Mouse (Mus musculus): ENCODE measurements around the gene Emc3. TPM values are rescaled to one million over a fixed set of nuclear protein-coding genes. Genes with fewer than 3 reads are reported as not detected.

The Emc3 gene
- polyA plus RNA-seq, 1 experiment from 2014 or later = 90.7 TPM

- Histone ChIP-seq H3K9me3 (ENCODE audit: control insufficient read depth, low read length) (no peaks in the 10 kb centered on the region), H3K4me2 (replicated peaks; ENCODE audit: low read depth, low read length) (no peak overlapping the region), H3K36me3 (ENCODE audit: control insufficient read depth, insufficient read depth, low read length) (peaks cover 3% of the 10 kb centered on the region; the same call in 1 of the 2 replicates), H3K27ac (ENCODE audit: low read depth, low read length) (no peak overlapping the region), H3K4me3 (ENCODE audit: low read depth, low read length) (no peak overlapping the region), H3K27me3 (ENCODE audit: control insufficient read depth, insufficient read depth, low read length) (no peaks in the 10 kb centered on the region), H3K9ac (ENCODE audit: low read depth, low read length) (no peak overlapping the region), H3K4me1 (replicated peaks; ENCODE audit: control insufficient read depth, insufficient read depth, low read length) (peaks cover 3% of the 10 kb centered on the region; the same call in 1 of the 2 replicates)
- no peak for ATAC-seq (ENCODE audit: low FRiP score)
- WGBS = 60% methylated on average over 7 of the region's 7 CpGs
- DNase-seq (ENCODE audit: low spot score) = no peak
Measured at GRCm38 (mm10) chr6:113487125-113487576, 44.3 kb downstream of the Emc3 start.

GRCm38 (mm10) chr6:113483729-113484128 lies 47.7 kb downstream of the Emc3 start:
- Histone ChIP-seq H3K27ac (ENCODE audit: low read depth, low read length) (peak overlapping the region; percentile 90), H3K4me2 (replicated peaks; ENCODE audit: low read depth, low read length) (peak overlapping the region; percentile 86), H3K9me3 (ENCODE audit: control insufficient read depth, low read length) (no peaks in the 10 kb centered on the region), H3K27me3 (ENCODE audit: control insufficient read depth, insufficient read depth, low read length) (no peaks in the 10 kb centered on the region), H3K9ac (ENCODE audit: low read depth, low read length) (peak overlapping the region; percentile 75), H3K36me3 (ENCODE audit: control insufficient read depth, insufficient read depth, low read length) (no peaks in the 10 kb centered on the region), H3K4me1 (replicated peaks; ENCODE audit: control insufficient read depth, insufficient read depth, low read length) (peaks cover 3% of the 10 kb centered on the region; the same call in 1 of the 2 replicates), H3K4me3 (ENCODE audit: low read depth, low read length) (peak overlapping the region; percentile 66)
- ATAC-seq (ENCODE audit: low FRiP score) = peak; percentile 67
- WGBS = 12% methylated on average over 10 of the region's 10 CpGs
- peak; percentile 61 for DNase-seq (ENCODE audit: low spot score)

- H3K4me3 ChIP-seq (ENCODE audit: low read depth, low read length) = peak within 1 kb of the TSS; percentile 66
- no peaks in the 10 kb centered on the region for H3K36me3 ChIP-seq (ENCODE audit: control insufficient read depth, insufficient read depth, low read length)
- under 1% methylated on average over 26 of the region's 26 CpGs for WGBS
- ATAC-seq (ENCODE audit: low FRiP score) (peak; percentile 97), DNase-seq (ENCODE audit: low spot score) (peak; percentile 94)
- H3K4me2 ChIP-seq (replicated peaks; ENCODE audit: low read depth, low read length) = peak within 1 kb of the TSS; percentile 86
- H3K9ac ChIP-seq (ENCODE audit: low read depth, low read length) = peak within 1 kb of the TSS; percentile 78
- H3K27ac ChIP-seq (ENCODE audit: low read depth, low read length) = peak within 1 kb of the TSS; percentile 90
- H3K4me1 ChIP-seq (replicated peaks; ENCODE audit: control insufficient read depth, insufficient read depth, low read length) = peaks cover 3% of the 10 kb centered on the region; the same call in 1 of the 2 replicates
- no peaks in the 10 kb centered on the region for H3K27me3 ChIP-seq (ENCODE audit: control insufficient read depth, insufficient read depth, low read length)
- H3K9me3 ChIP-seq (ENCODE audit: control insufficient read depth, low read length) = no peaks in the 10 kb centered on the region
Measured at GRCm38 (mm10) chr6:113483100-113483615, 48.3 kb downstream of the Emc3 start, which contains the start of gene Creld1. TSS of gene Creld1 (plus strand) at chr6:113483297.

GRCm38 (mm10) chr6:113482477-113483099 lies 48.9 kb downstream of the Emc3 start:
- Histone ChIP-seq H3K9ac (ENCODE audit: low read depth, low read length) (peak overlapping the region; percentile 78), H3K27me3 (ENCODE audit: control insufficient read depth, insufficient read depth, low read length) (no peaks in the 10 kb centered on the region), H3K36me3 (ENCODE audit: control insufficient read depth, insufficient read depth, low read length) (no peaks in the 10 kb centered on the region), H3K4me1 (replicated peaks; ENCODE audit: control insufficient read depth, insufficient read depth, low read length) (peaks cover 3% of the 10 kb centered on the region; the same call in 1 of the 2 replicates), H3K27ac (ENCODE audit: low read depth, low read length) (peak overlapping the region; percentile 90), H3K4me3 (ENCODE audit: low read depth, low read length) (peak overlapping the region; percentile 66), H3K4me2 (replicated peaks; ENCODE audit: low read depth, low read length) (peak overlapping the region; percentile 86), H3K9me3 (ENCODE audit: control insufficient read depth, low read length) (no peaks in the 10 kb centered on the region)
- peak; percentile 65 for DNase-seq (ENCODE audit: low spot score)
- peak; percentile 67 for ATAC-seq (ENCODE audit: low FRiP score)
- WGBS = 2% methylated on average over 64 of the region's 65 CpGs

- DNase-seq (ENCODE audit: low spot score) (no peak), ATAC-seq (ENCODE audit: low FRiP score) (no peak)
- no peaks in the 10 kb centered on the region for H3K27me3 ChIP-seq (ENCODE audit: control insufficient read depth, insufficient read depth, low read length)
- no peak overlapping the region for H3K9ac ChIP-seq (ENCODE audit: low read depth, low read length)
- H3K4me2 ChIP-seq (replicated peaks; ENCODE audit: low read depth, low read length) = no peak overlapping the region
- H3K27ac ChIP-seq (ENCODE audit: low read depth, low read length) = no peak overlapping the region
- H3K4me1 ChIP-seq (replicated peaks; ENCODE audit: control insufficient read depth, insufficient read depth, low read length) = peaks cover 3% of the 10 kb centered on the region; the same call in 1 of the 2 replicates
- H3K36me3 ChIP-seq (ENCODE audit: control insufficient read depth, insufficient read depth, low read length) = no peaks in the 10 kb centered on the region
- H3K9me3 ChIP-seq (ENCODE audit: control insufficient read depth, low read length) = no peaks in the 10 kb centered on the region
- no peak overlapping the region for H3K4me3 ChIP-seq (ENCODE audit: low read depth, low read length)
- 65% methylated on average over 18 of the region's 18 CpGs for WGBS
Measured at GRCm38 (mm10) chr6:113480555-113481373, 50.7 kb downstream of the Emc3 start.

GRCm38 (mm10) chr6:113478906-113479305 lies 52.5 kb downstream of the Emc3 start:
- DNase-seq (ENCODE audit: low spot score) (no peak), ATAC-seq (ENCODE audit: low FRiP score) (no peak)
- no peaks in the 10 kb centered on the region for H3K27me3 ChIP-seq (ENCODE audit: control insufficient read depth, insufficient read depth, low read length)
- H3K4me3 ChIP-seq (ENCODE audit: low read depth, low read length) = no peak overlapping the region
- no peak overlapping the region for H3K27ac ChIP-seq (ENCODE audit: low read depth, low read length)
- no peak overlapping the region for H3K4me2 ChIP-seq (replicated peaks; ENCODE audit: low read depth, low read length)
- no peak overlapping the region for H3K9ac ChIP-seq (ENCODE audit: low read depth, low read length)
- no peaks in the 10 kb centered on the region for H3K9me3 ChIP-seq (ENCODE audit: control insufficient read depth, low read length)
- WGBS = 82% methylated on average over 10 of the region's 10 CpGs
- H3K36me3 ChIP-seq (ENCODE audit: control insufficient read depth, insufficient read depth, low read length) = no peaks in the 10 kb centered on the region
- H3K4me1 ChIP-seq (replicated peaks; ENCODE audit: control insufficient read depth, insufficient read depth, low read length) = peaks cover 2% of the 10 kb centered on the region; the same call in 1 of the 2 replicates

- Histone ChIP-seq H3K4me3 (ENCODE audit: low read depth, low read length) (no peak overlapping the region), H3K4me1 (replicated peaks; ENCODE audit: control insufficient read depth, insufficient read depth, low read length) (no peaks in the 10 kb centered on the region; the same call in 1 of the 2 replicates), H3K27ac (ENCODE audit: low read depth, low read length) (no peak overlapping the region), H3K9ac (ENCODE audit: low read depth, low read length) (no peak overlapping the region), H3K36me3 (ENCODE audit: control insufficient read depth, insufficient read depth, low read length) (no peaks in the 10 kb centered on the region), H3K27me3 (ENCODE audit: control insufficient read depth, insufficient read depth, low read length) (no peaks in the 10 kb centered on the region), H3K9me3 (ENCODE audit: control insufficient read depth, low read length) (no peaks in the 10 kb centered on the region), H3K4me2 (replicated peaks; ENCODE audit: low read depth, low read length) (no peak overlapping the region)
- peak; percentile 74 for ATAC-seq (ENCODE audit: low FRiP score)
- peak; percentile 40 for DNase-seq (ENCODE audit: low spot score)
- 38% methylated on average over 7 of the region's 7 CpGs for whole genome bisulfite sequencing
Measured at GRCm38 (mm10) chr6:113477353-113477752, 54.1 kb downstream of the Emc3 start.

- no peaks in the 10 kb centered on the region for H3K4me1 ChIP-seq (replicated peaks; ENCODE audit: control insufficient read depth, insufficient read depth, low read length)
- H3K36me3 ChIP-seq (ENCODE audit: control insufficient read depth, insufficient read depth, low read length) = no peaks in the 10 kb centered on the region
- H3K9me3 ChIP-seq (ENCODE audit: control insufficient read depth, low read length) = no peaks in the 10 kb centered on the region
- H3K4me3 ChIP-seq (ENCODE audit: low read depth, low read length) = no peak overlapping the region
- WGBS = 88% methylated on average over 6 of the region's 6 CpGs
- DNase-seq (ENCODE audit: low spot score) (no peak), ATAC-seq (ENCODE audit: low FRiP score) (no peak)
- no peak overlapping the region for H3K4me2 ChIP-seq (replicated peaks; ENCODE audit: low read depth, low read length)
- H3K9ac ChIP-seq (ENCODE audit: low read depth, low read length) = no peak overlapping the region
- no peak overlapping the region for H3K27ac ChIP-seq (ENCODE audit: low read depth, low read length)
- H3K27me3 ChIP-seq (ENCODE audit: control insufficient read depth, insufficient read depth, low read length) = peaks cover 17% of the 10 kb centered on the region
Measured at GRCm38 (mm10) chr6:113473715-113474114, 57.7 kb downstream of the Emc3 start.

Measured in hindbrain, embryonic 11.5 days (tissue).